Mouse (Mus musculus) liver, adult 2 months (tissue): ENCODE measurements around the gene Acaca. TPM values are rescaled to one million over a fixed set of nuclear protein-coding genes. Genes with fewer than 3 reads are reported as not detected.

Experiments
- DNase-seq: peaks from one replicate; pipeline ENCODE4 v3.0.0-alpha.2; 2011; ENCODE audit warnings: low read depth, low spot score; ENCODE audit errors: extremely low read depth
- H3K27ac ChIP-seq: fragments of 200-500 bp; replicated peaks from 2 replicates; pipeline ENCODE4 v1.5.1; 2012; ENCODE audit warnings: low read depth, mild to moderate bottlenecking, control low read depth, inconsistent platforms, low read length; ENCODE audit not compliant: insufficient read depth
- H3K27me3 ChIP-seq: fragments of 200-500 bp; 2 replicates; pipeline ENCODE4 v1.6.1; 2012; ENCODE audit warnings: mild to moderate bottlenecking, moderate library complexity, low read length, inconsistent platforms; ENCODE audit not compliant: control insufficient read depth, insufficient read depth
- H3K36me3 ChIP-seq: fragments of 200-500 bp; 2 replicates; pipeline ENCODE4 v1.6.1; 2012; ENCODE audit warnings: low read length, inconsistent platforms; ENCODE audit not compliant: control insufficient read depth, insufficient read depth
- H3K4me1 ChIP-seq: fragments of 200-500 bp; 2 replicates; pipeline ENCODE4 v1.6.1; 2011; ENCODE audit warnings: low read length; ENCODE audit not compliant: control insufficient read depth, insufficient read depth
- H3K4me3 ChIP-seq: fragments of 200-500 bp; 2 replicates; pipeline ENCODE4 v1.5.1; 2011; ENCODE audit warnings: low read depth, mild to moderate bottlenecking, control low read depth, low read length, moderate library complexity; ENCODE audit not compliant: insufficient read depth
- H3K79me2 ChIP-seq: fragments of 200-500 bp; 2 replicates; pipeline ENCODE4 v1.6.1; 2012; ENCODE audit warnings: inconsistent platforms, mild to moderate bottlenecking, low read length, moderate library complexity; ENCODE audit not compliant: control insufficient read depth, insufficient read depth
- H3K9ac ChIP-seq: fragments of 200-500 bp; 2 replicates; pipeline ENCODE4 v1.6.1; 2012; ENCODE audit warnings: low read depth, mild to moderate bottlenecking, control low read depth, inconsistent platforms, low read length
- CTCF ChIP-seq: fragments of 200-500 bp; IDR thresholded peaks from 2 replicates; pipeline ENCODE4 v1.5.1; 2011; ENCODE audit warnings: low read depth, low read length, control low read depth
- POLR2A ChIP-seq: fragments of 200-500 bp; IDR thresholded peaks from 2 replicates; pipeline ENCODE4 v1.6.1; 2011; ENCODE audit warnings: low read length, control low read depth; ENCODE audit not compliant: insufficient read depth; ENCODE audit errors: extremely low read depth
- WGBS: fragments of 180-500 bp; shearing (Covaris S2); methylation state at CpG from one replicate; pipeline ENCODE4 v1.1.7; 2018; 5-methylcytosine and 5-hydroxymethylcytosine counted together
- polyA plus RNA-seq: library from polyadenylated mRNA; depleted of rRNA; stranded (reverse); fragments of >200 nt; gene quantifications from 2 replicates; pipeline ENCODE4 v1.2.3, GENCODE M21; 2012
- total RNA-seq: library from RNA; depleted of rRNA; stranded (reverse); fragments of >200 nt; gene quantifications from 2 replicates; pipeline ENCODE4 v1.2.3, GENCODE M21; 2014

Gene Acaca
- total and polyA plus RNA-seq, 2 experiments: 20.7 to 86.4 TPM

GRCm38 (mm10) chr11:84178571-84178970 lies 49.1 kb downstream of the Acaca start:
- peak; percentile 52 for DNase-seq
- Histone ChIP-seq H3K36me3 (no peaks in the 10 kb centered on the region), H3K27ac (peak overlapping the region; percentile 56), H3K4me1 (peaks cover 29% of the 10 kb centered on the region), H3K9ac (0 out of 2 replicates have a peak overlapping the region, but pooled peaks have one; percentile 10), H3K4me3 (no peak overlapping the region), H3K79me2 (peaks cover 16% of the 10 kb centered on the region), H3K27me3 (no peaks in the 10 kb centered on the region)
- 4% methylated on average over 4 of the region's 4 CpGs for WGBS
- TF ChIP-seq POLR2A: no peak
- no peak for TF ChIP-seq CTCF

- Histone ChIP-seq H3K36me3 (no peaks in the 10 kb centered on the region), H3K79me2 (peaks cover 16% of the 10 kb centered on the region), H3K27ac (peak overlapping the region; percentile 82), H3K4me1 (peaks cover 32% of the 10 kb centered on the region), H3K9ac (peak overlapping the region; percentile 95), H3K4me3 (peak overlapping the region; percentile 93), H3K27me3 (no peaks in the 10 kb centered on the region)
- WGBS: 1% methylated on average over 75 of the region's 85 CpGs
- DNase-seq: peak; percentile 80
- TF ChIP-seq CTCF (peak; percentile 80), POLR2A (peak; percentile 83)
Observed at GRCm38 (mm10) chr11:84179226-84179953, 49.9 kb downstream of the Acaca start.

- peak; percentile 74 for DNase-seq
- H3K27me3 ChIP-seq: no peaks in the 10 kb centered on the region
- under 1% methylated on average over 43 of the region's 44 CpGs for WGBS
- H3K4me1 ChIP-seq: peaks cover 30% of the 10 kb centered on the region
- TF ChIP-seq POLR2A: peak; percentile 59
- peak; percentile 15; the same call in 1 of the 2 replicates for TF ChIP-seq CTCF
- peak overlapping the region; percentile 95 for H3K9ac ChIP-seq
- peaks cover 17% of the 10 kb centered on the region for H3K79me2 ChIP-seq
- H3K27ac ChIP-seq: peak overlapping the region; percentile 70
- H3K36me3 ChIP-seq: no peaks in the 10 kb centered on the region
- peak overlapping the region; percentile 93 for H3K4me3 ChIP-seq
Observed at GRCm38 (mm10) chr11:84179954-84180598, 50.6 kb downstream of the Acaca start.

- peak overlapping the region; percentile 50; the same call in 1 of the 2 replicates for H3K9ac ChIP-seq
- H3K79me2 ChIP-seq: peaks cover 21% of the 10 kb centered on the region
- no peaks in the 10 kb centered on the region for H3K27me3 ChIP-seq
- peak overlapping the region; percentile 72 for H3K27ac ChIP-seq
- TF ChIP-seq POLR2A (no peak), CTCF (no peak)
- H3K4me1 ChIP-seq: peaks cover 37% of the 10 kb centered on the region
- no peaks in the 10 kb centered on the region; the same call in 1 of the 2 replicates for H3K36me3 ChIP-seq
- H3K4me3 ChIP-seq: peak overlapping the region; percentile 31; the same call in 1 of the 2 replicates
- peak; percentile 47 for DNase-seq
- WGBS: 48% methylated on average over 2 of the region's 2 CpGs
Observed at GRCm38 (mm10) chr11:84181286-84181685, 51.8 kb downstream of the Acaca start.

- Histone ChIP-seq H3K27ac (peak overlapping the region; percentile 21; the same call in 1 of the 2 replicates), H3K27me3 (no peaks in the 10 kb centered on the region)
- no peak for TF ChIP-seq POLR2A
- TF ChIP-seq CTCF: no peak
Observed at GRCm38 (mm10) chr11:84188530-84188929, 59.1 kb downstream of the Acaca start.

More at GRCm38 (mm10) chr11:84188530-84188929, 59.1 kb downstream of the Acaca start:
- 22% methylated on average over 3 of the region's 3 CpGs for WGBS
- Histone ChIP-seq H3K4me3 (no peak overlapping the region), H3K36me3 (no peaks in the 10 kb centered on the region; the same call in 1 of the 2 replicates), H3K9ac (no peak overlapping the region), H3K79me2 (peaks cover 13% of the 10 kb centered on the region; the same call in 1 of the 2 replicates), H3K4me1 (peaks cover 39% of the 10 kb centered on the region)
- peak; percentile 53 for DNase-seq
